Mouse (Mus musculus) liver, embryonic 11.5 days (tissue): ENCODE results near the gene C1qtnf6. TPM values are rescaled to one million over a fixed set of nuclear protein-coding genes. Genes with fewer than 3 reads are reported as not detected.
A peak's percentile ranks its signal among the peaks of the same experiment; 100 is the strongest.

Experiments
- ATAC-seq: fragments of 200-750 bp; cut with Nextera tagmentation; replicated peaks from 2 replicates; pipeline ENCODE4 v1.8.0; 2017; ENCODE audit warnings: moderate number of reproducible peaks, mild to moderate bottlenecking, moderate TSS enrichment, moderate library complexity; ENCODE audit not compliant: low FRiP score
- DNase-seq: peaks from one replicate; pipeline ENCODE4 v3.0.0-alpha.2; 2017; ENCODE audit warnings: low spot score
- H3K27ac ChIP-seq: fragments of 300-500 bp; sonication (generic); 2 replicates; pipeline ENCODE4 v1.5.1; 2014; ENCODE audit warnings: mild to moderate bottlenecking, low read depth, low read length, control low read depth
- H3K27me3 ChIP-seq: fragments of 300-500 bp; sonication (generic); replicated peaks from 2 replicates; pipeline ENCODE4 v1.6.1; 2014; ENCODE audit warnings: low read length, mixed read lengths; ENCODE audit not compliant: control insufficient read depth, insufficient read depth
- H3K36me3 ChIP-seq: fragments of 300-500 bp; sonication (generic); 2 replicates; pipeline ENCODE4 v1.6.1; 2014; ENCODE audit warnings: mild to moderate bottlenecking, low read length, moderate library complexity, mixed read lengths; ENCODE audit not compliant: control insufficient read depth, insufficient read depth
- H3K4me1 ChIP-seq: fragments of 300-500 bp; sonication (generic); replicated peaks from 2 replicates; pipeline ENCODE4 v1.6.1; 2014; ENCODE audit warnings: low read length, mixed read lengths; ENCODE audit not compliant: control insufficient read depth, insufficient read depth
- H3K4me2 ChIP-seq: fragments of 300-500 bp; sonication (generic); 2 replicates; pipeline ENCODE4 v1.6.1; 2014; ENCODE audit warnings: mild to moderate bottlenecking, control low read depth, moderate library complexity
- H3K4me3 ChIP-seq: fragments of 300-500 bp; sonication (generic); 2 replicates; pipeline ENCODE4 v1.5.1; 2014; ENCODE audit warnings: low read depth, low read length, control low read depth
- H3K9ac ChIP-seq: fragments of 300-500 bp; sonication (generic); 2 replicates; pipeline ENCODE4 v1.6.1; 2014; ENCODE audit warnings: low read depth, low read length, control low read depth
- H3K9me3 ChIP-seq: fragments of 300-500 bp; sonication (generic); 2 replicates; pipeline ENCODE4 v1.6.1; 2016; ENCODE audit warnings: low read length, inconsistent platforms, mixed read lengths; ENCODE audit not compliant: control insufficient read depth
- WGBS: fragments of 180-500 bp; shearing (Covaris S2); extraction: QIAGEN DNeasy Blood & Tissue Kit; methylation state at CpG from one replicate; pipeline ENCODE4 v1.1.7; 2014; 5-methylcytosine and 5-hydroxymethylcytosine counted together
- polyA plus RNA-seq: library from polyadenylated mRNA; unstranded; fragments of >200 nt; fragmentation: Nextera tagmentation; extraction: Ambion mirVana; gene quantifications from 2 replicates; pipeline ENCODE4 v1.2.1, GENCODE M21; 2014

Gene C1qtnf6
- polyA plus RNA-seq, 1 experiment from 2014 or later: 14.0 TPM

DNA sequence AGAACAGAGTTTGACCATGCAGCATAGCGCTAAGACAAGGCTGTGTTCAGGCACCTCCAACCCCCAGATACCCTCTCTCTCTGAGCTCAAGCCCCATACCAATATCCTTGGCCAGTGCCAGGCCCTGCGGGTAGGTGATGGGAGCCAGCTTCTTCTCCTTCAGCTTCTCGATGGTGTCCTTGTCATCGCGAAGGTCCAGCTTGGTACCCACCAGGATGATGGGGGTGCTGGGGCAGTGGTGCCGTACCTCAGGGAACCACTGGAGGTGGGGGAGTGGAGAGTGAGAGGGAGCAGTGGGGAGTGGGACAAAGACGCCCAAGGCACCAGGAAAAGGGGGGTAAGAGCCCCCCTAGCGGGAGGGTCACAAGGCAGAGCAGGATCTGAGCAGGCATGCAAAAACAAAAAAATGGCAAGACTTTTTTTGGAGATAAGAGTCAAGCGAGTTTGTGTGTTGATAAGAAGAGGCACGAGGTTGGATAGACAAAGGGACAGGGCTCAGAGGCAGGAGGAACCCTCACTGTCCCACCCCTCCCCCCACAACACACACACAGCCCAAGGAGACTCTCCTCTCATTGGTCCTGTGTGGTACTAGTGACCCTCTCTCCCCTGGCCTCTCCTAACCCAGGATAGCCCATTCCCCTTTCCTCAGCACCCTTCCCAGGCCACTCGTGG lies 33.7 kb upstream of the C1qtnf6 start:
- Histone ChIP-seq H3K9me3 (no peaks in the 10 kb centered on the region), H3K36me3 (no peaks in the 10 kb centered on the region; the same call in 1 of the 2 replicates), H3K27ac (peak overlapping the region; percentile 86), H3K9ac (peak overlapping the region; percentile 54), H3K27me3 (no peaks in the 10 kb centered on the region), H3K4me2 (peak overlapping the region; percentile 63), H3K4me1 (peaks cover 30% of the 10 kb centered on the region), H3K4me3 (no peak overlapping the region)
- 48% methylated on average over 11 of the region's 11 CpGs for WGBS
- DNase-seq: no peak
- ATAC-seq: peak; percentile 86

GRCm38 (mm10) chr15:78563937-78564336 lies 32.7 kb upstream of the C1qtnf6 start:
- WGBS: 48% methylated on average over 5 of the region's 5 CpGs
- peaks cover 35% of the 10 kb centered on the region for H3K4me1 ChIP-seq
- DNase-seq (no peak), ATAC-seq (peak; percentile 60)
- H3K36me3 ChIP-seq: no peaks in the 10 kb centered on the region; the same call in 1 of the 2 replicates
- H3K9me3 ChIP-seq: no peaks in the 10 kb centered on the region
- no peaks in the 10 kb centered on the region for H3K27me3 ChIP-seq
- H3K4me2 ChIP-seq: peak overlapping the region; percentile 63
- peak overlapping the region; percentile 54 for H3K9ac ChIP-seq
- peak overlapping the region; percentile 25 for H3K4me3 ChIP-seq
- H3K27ac ChIP-seq: peak overlapping the region; percentile 86

DNA sequence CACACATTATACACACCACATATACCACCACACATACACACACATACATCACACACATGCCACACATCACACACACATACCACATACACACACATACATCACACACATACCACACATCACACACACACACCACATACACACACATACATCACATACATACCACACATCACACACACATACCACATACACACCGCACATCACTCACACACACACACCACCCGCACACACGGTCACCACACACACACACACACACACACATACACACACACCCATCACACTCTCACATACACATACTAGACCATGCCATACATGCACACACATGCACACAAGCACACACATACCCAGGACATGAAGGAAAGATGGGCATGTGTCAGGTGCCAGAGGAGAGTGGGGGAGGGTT lies 32.1 kb upstream of the C1qtnf6 start:
- peak overlapping the region; percentile 86; the same call in 1 of the 2 replicates for H3K27ac ChIP-seq
- no peaks in the 10 kb centered on the region; the same call in 1 of the 2 replicates for H3K36me3 ChIP-seq
- H3K9me3 ChIP-seq: no peaks in the 10 kb centered on the region
- peak overlapping the region; percentile 54 for H3K9ac ChIP-seq
- ATAC-seq (no peak), DNase-seq (no peak)
- peaks cover 35% of the 10 kb centered on the region for H3K4me1 ChIP-seq
- H3K4me2 ChIP-seq: peak overlapping the region; percentile 63
- no peaks in the 10 kb centered on the region for H3K27me3 ChIP-seq
- peak overlapping the region; percentile 25; the same call in 1 of the 2 replicates for H3K4me3 ChIP-seq
- 89% methylated on average over 3 of the region's 3 CpGs for WGBS

GRCm38 (mm10) chr15:78559141-78559979 lies 28.1 kb upstream of the C1qtnf6 start:
- Histone ChIP-seq H3K9me3 (no peaks in the 10 kb centered on the region), H3K36me3 (no peaks in the 10 kb centered on the region), H3K27me3 (no peaks in the 10 kb centered on the region), H3K27ac (no peak overlapping the region), H3K4me2 (no peak overlapping the region), H3K4me1 (peaks cover 16% of the 10 kb centered on the region), H3K4me3 (no peak overlapping the region), H3K9ac (no peak overlapping the region)
- DNase-seq (no peak), ATAC-seq (no peak)
- WGBS: 56% methylated on average over 11 of the region's 11 CpGs

GRCm38 (mm10) chr15:78557693-78558535 lies 26.7 kb upstream of the C1qtnf6 start:
- no peak overlapping the region for H3K27ac ChIP-seq
- WGBS: 57% methylated on average over 10 of the region's 10 CpGs
- H3K4me1 ChIP-seq: peaks cover 5% of the 10 kb centered on the region; the same call in 1 of the 2 replicates
- H3K9ac ChIP-seq: no peak overlapping the region
- H3K4me2 ChIP-seq: no peak overlapping the region
- H3K27me3 ChIP-seq: no peaks in the 10 kb centered on the region
- DNase-seq (no peak), ATAC-seq (no peak)
- no peak overlapping the region for H3K4me3 ChIP-seq
- H3K36me3 ChIP-seq: no peaks in the 10 kb centered on the region
- H3K9me3 ChIP-seq: no peaks in the 10 kb centered on the region

DNA sequence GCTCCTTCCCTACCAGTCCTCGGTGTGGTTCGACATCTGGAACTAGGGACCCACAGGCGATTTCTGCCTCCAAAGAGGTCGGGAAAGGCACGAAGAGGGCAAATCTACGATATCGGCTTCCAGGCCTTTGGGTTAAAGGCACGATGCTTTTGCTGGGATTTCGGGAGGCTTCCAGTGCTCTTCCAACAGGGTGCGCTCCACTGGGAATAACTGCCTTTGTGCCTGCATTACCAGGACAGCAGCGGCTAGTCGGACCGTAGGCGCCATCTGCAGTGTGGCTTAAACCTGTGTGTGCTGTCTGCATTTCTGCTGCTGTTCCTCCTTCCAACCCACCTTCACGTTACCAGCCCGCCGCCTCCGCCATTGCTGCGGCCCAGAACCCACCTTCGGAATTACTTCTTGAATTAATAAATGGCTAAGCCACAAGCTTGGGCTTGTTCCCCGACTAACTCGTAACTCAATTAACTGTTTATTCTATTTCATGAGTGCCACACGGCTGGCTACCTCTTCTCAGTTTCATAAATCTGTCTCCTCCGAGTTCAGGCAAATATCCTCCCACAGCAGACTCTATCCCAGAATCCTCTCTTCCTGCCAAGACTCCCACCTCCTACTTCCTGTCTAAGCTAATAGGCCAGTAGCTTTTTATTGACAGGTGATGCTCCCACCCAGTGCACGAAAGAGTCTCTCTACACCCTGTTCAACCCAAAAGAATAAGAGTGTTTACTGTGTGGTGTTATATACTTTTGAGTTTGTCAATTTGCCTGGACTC lies 23.5 kb upstream of the C1qtnf6 start:
- Histone ChIP-seq H3K27me3 (no peaks in the 10 kb centered on the region), H3K9ac (0 out of 2 replicates have a peak overlapping the region, but pooled peaks have one; percentile 5), H3K4me3 (peak overlapping the region; percentile 33), H3K27ac (no peak overlapping the region), H3K9me3 (peaks cover 5% of the 10 kb centered on the region; the same call in 1 of the 2 replicates), H3K36me3 (no peaks in the 10 kb centered on the region), H3K4me2 (peak overlapping the region; percentile 50), H3K4me1 (peaks cover 5% of the 10 kb centered on the region; the same call in 1 of the 2 replicates)
- ATAC-seq (no peak), DNase-seq (no peak)
- WGBS: 59% methylated on average over 25 of the region's 25 CpGs

DNA sequence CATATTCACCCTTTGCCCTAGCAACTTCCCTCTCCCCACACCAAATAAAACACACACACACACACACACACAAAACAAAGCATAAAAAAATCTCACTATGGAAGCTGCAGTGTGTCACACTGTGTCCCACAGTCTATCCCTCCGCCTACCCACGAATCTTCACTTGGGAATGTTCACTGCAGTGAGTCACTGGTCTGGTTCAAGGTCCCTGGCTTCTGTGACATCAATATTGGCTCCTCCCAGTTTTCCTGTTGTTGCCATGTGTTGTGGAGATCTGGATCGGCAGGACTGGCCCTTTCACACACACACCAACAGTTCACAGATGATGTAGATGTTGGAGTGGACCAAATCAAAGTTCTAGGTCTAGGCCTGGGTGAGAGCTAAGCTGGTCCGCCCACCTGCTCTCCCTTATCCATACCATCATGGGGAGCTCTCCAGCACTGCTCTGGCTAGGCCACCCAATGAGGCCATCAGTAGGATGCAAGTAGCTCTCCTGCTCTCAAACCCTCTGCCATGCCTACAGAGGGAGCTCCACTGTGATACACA lies 18.0 kb upstream of the C1qtnf6 start:
- 0 out of 2 replicates have a peak, but pooled peaks have one; percentile 29 for ATAC-seq
- WGBS: 67% methylated on average over 4 of the region's 4 CpGs
- peaks cover 5% of the 10 kb centered on the region for H3K27me3 ChIP-seq
- no peak for DNase-seq
- H3K9ac ChIP-seq: no peak overlapping the region
- H3K4me1 ChIP-seq: peaks cover 8% of the 10 kb centered on the region
- no peak overlapping the region for H3K4me2 ChIP-seq
- H3K36me3 ChIP-seq: no peaks in the 10 kb centered on the region
- peaks cover 5% of the 10 kb centered on the region; the same call in 1 of the 2 replicates for H3K9me3 ChIP-seq
- H3K4me3 ChIP-seq: no peak overlapping the region
- no peak overlapping the region for H3K27ac ChIP-seq
